Comparison of ENCODE assay signal across 20 mouse cellular contexts in the genomic region with DNA sequence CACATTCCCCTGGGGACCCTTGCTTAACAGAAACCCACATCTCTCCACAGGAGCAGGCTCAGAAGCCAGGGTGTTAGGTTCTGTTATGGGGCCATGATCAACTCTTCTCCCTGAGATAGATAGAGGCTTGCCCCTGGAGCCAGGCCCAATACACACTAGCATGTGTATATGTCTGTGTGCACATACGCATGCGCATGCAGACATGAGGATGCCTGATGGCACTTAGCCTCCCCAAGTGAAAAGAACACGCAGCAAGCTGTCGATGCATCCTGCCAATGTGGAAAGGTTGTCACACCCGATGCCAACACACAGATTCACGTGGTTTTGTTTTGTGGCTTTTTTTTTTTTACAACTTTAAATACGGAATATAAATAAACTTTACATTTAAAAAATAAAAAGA.
"Had no signal": no experiment of that assay in that cellular context is flagged by ENCODE, and none has a peak within 500 bp of the region (broad histone marks: within the 10 kb centered on the region; RNA-seq: fewer than 3 reads in every experiment).

No protein-coding gene starts in this region.

- H3K27ac ChIP-seq: limb, embryonic 12.5 days; limb, embryonic 15.5 days; liver, embryonic 12.5 days; liver, embryonic 15.5 days; lung, embryonic 15.5 days; midbrain, embryonic 10.5 days; midbrain, embryonic 13.5 days had no signal

- H3K4me2 ChIP-seq: limb, embryonic 12.5 days; limb, embryonic 15.5 days; liver, embryonic 12.5 days; liver, embryonic 15.5 days; lung, embryonic 15.5 days; midbrain, embryonic 13.5 days had no signal

- H3K4me1 ChIP-seq: limb, embryonic 12.5 days; limb, embryonic 15.5 days; liver, embryonic 15.5 days; lung, embryonic 15.5 days; midbrain, embryonic 13.5 days had no signal

- H3K4me3 ChIP-seq: limb, embryonic 12.5 days; limb, embryonic 15.5 days; liver, embryonic 12.5 days; liver, embryonic 15.5 days; lung, embryonic 15.5 days; megakaryocyte, embryonic 14.5 days; midbrain, embryonic 10.5 days; midbrain, embryonic 13.5 days had no signal

- H3K9ac ChIP-seq: limb, embryonic 12.5 days; limb, embryonic 15.5 days; liver, embryonic 12.5 days; liver, embryonic 15.5 days; lung, embryonic 15.5 days; midbrain, embryonic 13.5 days had no signal

- H3K36me3 ChIP-seq: limb, embryonic 12.5 days; limb, embryonic 15.5 days; liver, embryonic 12.5 days; liver, embryonic 15.5 days; lung, embryonic 15.5 days; midbrain, embryonic 10.5 days; midbrain, embryonic 13.5 days had no signal

- DNase-seq: kidney, adult 18-20 months; kidney, adult 9 months; kidney, postnatal 14 days; kidney, postnatal 4 days; left cerebral cortex, postnatal 4 days; lung, adult 18-20 months; lung, postnatal 10 days; lung, postnatal 36 days; thymus, adult 18-20 months; thymus, postnatal 14 days; thymus, postnatal 4 days had no signal

- ATAC-seq: liver, embryonic 12.5 days; midbrain, embryonic 13.5 days; midbrain, embryonic 16.5 days had no signal

- H3K9me3 ChIP-seq: limb, embryonic 12.5 days; limb, embryonic 15.5 days; liver, embryonic 12.5 days; liver, embryonic 15.5 days; lung, embryonic 15.5 days; megakaryocyte, embryonic 14.5 days; midbrain, embryonic 10.5 days; midbrain, embryonic 13.5 days had no signal

- H3K27me3 ChIP-seq: limb, embryonic 12.5 days; limb, embryonic 15.5 days; liver, embryonic 15.5 days; lung, embryonic 15.5 days; megakaryocyte, embryonic 14.5 days; midbrain, embryonic 13.5 days had no signal
